Mouse (Mus musculus): ENCODE measurements around the gene Acin1.

DNA sequence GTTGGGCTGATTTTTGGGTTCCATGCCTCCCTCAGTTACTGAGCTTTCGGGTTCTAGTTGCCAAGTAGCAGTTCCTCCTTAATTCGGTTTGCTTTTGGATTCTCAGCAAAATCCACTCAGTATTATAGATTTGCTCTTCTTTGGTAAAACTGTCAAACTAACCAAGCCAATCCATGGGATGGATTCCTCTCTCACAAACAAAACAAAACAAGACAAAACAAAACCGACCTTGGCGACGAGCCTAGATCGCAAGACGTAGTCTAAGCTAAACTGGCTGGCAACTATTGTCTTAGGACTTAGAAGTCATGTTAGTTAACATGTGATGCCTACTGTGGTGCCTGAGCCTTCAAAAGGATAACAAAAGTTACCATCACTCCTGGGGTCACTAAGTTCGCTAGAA is 83.0 kb downstream of the Acin1 start:
- no peak for TF ChIP-seq CTCF (IDR thresholded peaks at IDR 0.05; ENCODE audit: borderline replicate concordance, insufficient read depth, low read depth, low read length)
- no peak for TF ChIP-seq POLR2A (IDR thresholded peaks at IDR 0.05; ENCODE audit: borderline replicate concordance, insufficient read depth, low read length)
